Mouse (Mus musculus) stomach, embryonic 14.5 days (tissue): Measurements from ENCODE around the gene Asgr1. TPM values are rescaled to one million over a fixed set of nuclear protein-coding genes. Genes with fewer than 3 reads are reported as not detected.

Experiments
- ATAC-seq: fragments of 200-750 bp; cut with Nextera tagmentation; 2 replicates; pipeline ENCODE4 v1.8.0; 2017; ENCODE audit warnings: low read depth, moderate TSS enrichment; ENCODE audit not compliant: insufficient number of reproducible peaks, insufficient read depth, low FRiP score
- H3K27ac ChIP-seq: fragments of 300-500 bp; sonication (generic); 2 replicates; pipeline ENCODE4 v1.5.1; 2014; ENCODE audit warnings: mild to moderate bottlenecking, low read length, moderate library complexity, mixed read lengths
- H3K27me3 ChIP-seq: fragments of 300-500 bp; sonication (generic); 2 replicates; pipeline ENCODE4 v1.6.1; 2014; ENCODE audit warnings: low read length, control low read depth, mixed read lengths; ENCODE audit not compliant: control insufficient read depth, insufficient read depth
- H3K36me3 ChIP-seq: fragments of 300-500 bp; sonication (generic); 2 replicates; pipeline ENCODE4 v1.6.1; 2014; ENCODE audit warnings: mild to moderate bottlenecking, control low read depth, low read length, moderate library complexity, mixed read lengths; ENCODE audit not compliant: control insufficient read depth, insufficient read depth
- H3K4me1 ChIP-seq: fragments of 300-500 bp; sonication (generic); 2 replicates; pipeline ENCODE4 v1.6.1; 2014; ENCODE audit warnings: low read length, control low read depth, mixed read lengths; ENCODE audit not compliant: control insufficient read depth, insufficient read depth
- H3K4me2 ChIP-seq: fragments of 300-500 bp; sonication (generic); replicated peaks from 2 replicates; pipeline ENCODE4 v1.6.1; 2014; ENCODE audit warnings: low read depth, low read length, control low read depth
- H3K4me3 ChIP-seq: fragments of 300-500 bp; sonication (generic); 2 replicates; pipeline ENCODE4 v1.5.1; 2014; ENCODE audit warnings: low read depth, low read length, control low read depth
- H3K9ac ChIP-seq: fragments of 300-500 bp; sonication (generic); replicated peaks from 2 replicates; pipeline ENCODE4 v1.6.1; 2014; ENCODE audit warnings: low read depth, mild to moderate bottlenecking, control low read depth, low read length, moderate library complexity, mixed read lengths
- H3K9me3 ChIP-seq: fragments of 300-500 bp; sonication (generic); 2 replicates; pipeline ENCODE4 v1.6.1; 2016; ENCODE audit warnings: low read depth, low read length, control low read depth; ENCODE audit not compliant: control insufficient read depth
- WGBS: fragments of 180-500 bp; shearing (Covaris S2); extraction: QIAGEN DNeasy Blood & Tissue Kit; methylation state at CpG from one replicate; pipeline ENCODE4 v1.1.7; 2014; 5-methylcytosine and 5-hydroxymethylcytosine counted together
- polyA plus RNA-seq: library from polyadenylated mRNA; unstranded; fragments of >200 nt; fragmentation: Nextera tagmentation; extraction: Ambion mirVana; gene quantifications from 2 replicates; pipeline ENCODE4 v1.2.1, GENCODE M21; 2014

Gene Asgr1
- polyA plus RNA-seq, 1 experiment from 2014 or later, result not detected

DNA sequence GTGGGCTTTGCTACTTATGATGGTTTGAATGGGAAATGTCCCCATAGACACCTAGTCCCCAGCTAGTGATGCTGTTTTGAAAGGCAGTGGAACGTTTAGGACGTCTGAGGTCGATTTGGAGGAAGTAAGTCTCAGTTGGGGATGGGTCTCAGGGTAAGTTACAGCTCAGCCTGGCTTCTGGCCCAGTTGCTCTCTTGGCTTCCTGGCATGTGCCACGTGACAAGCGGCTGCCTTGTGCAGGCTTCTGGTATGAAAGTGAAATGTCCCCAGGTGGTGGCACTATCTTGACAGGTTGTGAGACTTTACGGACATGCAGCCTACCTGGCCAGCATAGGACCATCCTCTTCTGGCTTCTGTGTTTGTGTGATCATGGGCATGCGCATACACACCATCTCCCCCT lies 26.0 kb downstream of the Asgr1 start:
- H3K9ac ChIP-seq, result no peak overlapping the region
- no peaks in the 10 kb centered on the region for H3K4me1 ChIP-seq
- 75% methylated on average over 7 of the region's 7 CpGs for WGBS
- no peaks in the 10 kb centered on the region for H3K36me3 ChIP-seq
- H3K4me3 ChIP-seq, result no peak overlapping the region
- no peak overlapping the region for H3K27ac ChIP-seq
- no peak overlapping the region for H3K4me2 ChIP-seq
- H3K9me3 ChIP-seq, result no peaks in the 10 kb centered on the region
- H3K27me3 ChIP-seq, result no peaks in the 10 kb centered on the region
- no peak for ATAC-seq

DNA sequence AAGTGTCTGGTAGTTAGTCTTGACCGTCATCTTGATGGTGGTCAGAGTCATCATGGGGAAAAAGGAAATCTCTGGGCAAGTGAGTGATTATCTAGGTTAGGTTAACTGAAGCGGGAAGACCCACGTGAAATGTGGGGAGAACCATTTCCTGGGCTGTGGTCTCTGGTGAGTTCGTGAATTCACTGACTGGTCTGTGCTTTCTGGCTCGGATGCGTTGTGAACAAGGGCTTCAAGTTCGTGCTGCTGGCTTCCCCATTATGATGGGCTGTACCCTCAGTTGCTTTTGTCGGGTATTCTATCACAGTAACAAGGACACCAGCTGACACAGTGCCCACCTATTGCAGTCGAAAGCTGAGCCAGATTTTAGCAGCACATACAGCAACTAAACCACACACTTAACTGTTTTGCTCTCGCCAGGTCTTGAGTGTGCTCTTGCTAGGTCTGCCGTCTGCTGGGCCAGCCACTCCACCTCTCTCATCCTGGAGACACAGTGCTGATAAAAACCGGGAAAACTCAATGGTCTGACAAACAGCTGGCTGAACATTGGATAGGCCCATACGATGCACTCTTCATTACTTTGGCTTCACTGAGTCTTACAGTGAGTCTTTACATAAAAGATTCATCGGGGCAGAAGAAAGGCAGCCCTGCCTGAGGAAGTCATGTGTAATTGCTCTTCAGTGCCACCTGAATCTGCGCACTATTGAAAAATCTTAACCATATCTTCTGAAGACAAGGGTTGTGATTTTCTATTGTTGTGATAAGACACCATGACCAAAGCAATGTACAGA lies 27.1 kb downstream of the Asgr1 start:
- Histone ChIP-seq H3K4me3 (no peak overlapping the region), H3K9ac (no peak overlapping the region), H3K36me3 (no peaks in the 10 kb centered on the region), H3K4me1 (no peaks in the 10 kb centered on the region), H3K4me2 (no peak overlapping the region), H3K27ac (no peak overlapping the region), H3K27me3 (no peaks in the 10 kb centered on the region), H3K9me3 (no peaks in the 10 kb centered on the region)
- 84% methylated on average over 15 of the region's 15 CpGs for WGBS
- ATAC-seq, result no peak

DNA sequence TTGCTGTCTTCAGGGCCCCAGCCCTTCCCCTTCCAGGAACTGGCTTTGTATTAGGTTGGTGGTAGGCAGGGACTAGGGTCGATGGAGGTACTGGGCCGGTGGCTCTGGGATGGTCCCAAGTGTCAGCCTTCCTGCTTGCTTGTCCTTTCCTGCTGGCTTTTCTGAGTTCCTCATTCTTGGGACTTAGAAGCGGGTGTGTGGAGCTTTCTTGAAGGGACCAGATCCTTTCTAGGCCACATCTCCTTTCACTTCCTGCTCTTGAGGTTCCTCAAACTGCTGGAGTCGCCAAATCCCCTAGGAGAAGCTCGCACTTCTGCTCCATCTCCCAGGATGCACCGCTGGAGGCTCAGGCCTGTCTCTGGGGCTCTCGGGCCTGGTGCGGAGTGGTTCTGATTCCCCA lies 30.7 kb downstream of the Asgr1 start:
- WGBS, result 84% methylated on average over 8 of the region's 8 CpGs
- H3K9me3 ChIP-seq, result no peaks in the 10 kb centered on the region
- H3K4me2 ChIP-seq, result no peak overlapping the region
- no peaks in the 10 kb centered on the region for H3K36me3 ChIP-seq
- no peak overlapping the region for H3K9ac ChIP-seq
- H3K4me3 ChIP-seq, result no peak overlapping the region
- H3K27ac ChIP-seq, result no peak overlapping the region
- no peak for ATAC-seq
- no peaks in the 10 kb centered on the region for H3K27me3 ChIP-seq
- no peaks in the 10 kb centered on the region for H3K4me1 ChIP-seq

DNA sequence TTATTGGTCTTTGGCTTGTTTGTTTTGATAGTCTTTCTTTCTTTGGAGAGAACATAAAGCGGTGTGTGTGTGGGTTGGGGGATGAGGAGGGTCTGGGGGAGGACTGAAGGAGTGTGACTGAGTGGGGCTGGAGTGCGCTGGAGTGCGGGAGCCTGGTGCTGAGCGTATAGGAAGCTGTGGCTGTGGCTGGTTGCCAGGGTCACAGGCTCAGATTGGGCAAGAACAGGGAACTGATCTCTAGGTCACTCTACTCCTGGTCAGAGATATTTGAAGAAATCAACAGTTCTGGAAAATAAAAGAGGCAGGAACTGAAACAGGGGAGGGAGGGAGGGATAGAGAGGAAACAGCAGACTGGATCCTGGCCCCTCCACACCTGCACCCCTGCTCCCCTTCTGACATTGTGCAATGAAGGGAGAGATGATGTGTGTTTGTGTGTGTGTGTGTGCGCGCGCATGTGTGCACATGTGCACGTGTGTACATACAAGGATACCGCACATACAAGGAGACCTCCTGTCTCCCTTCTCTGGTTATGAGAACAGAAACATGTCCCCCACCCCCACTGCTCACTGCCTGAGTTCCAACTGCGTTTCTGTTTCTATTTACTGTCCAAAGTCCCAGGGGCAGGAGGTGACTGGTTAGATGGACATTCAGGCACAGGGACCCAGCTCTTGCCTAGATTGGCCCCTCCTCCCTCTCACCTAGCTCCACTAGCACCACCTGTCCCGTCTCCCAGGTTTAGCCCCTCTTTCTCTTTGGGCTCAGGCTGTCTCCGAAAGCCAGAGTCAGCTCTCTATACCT lies 38.3 kb downstream of the Asgr1 start, which contains the start of gene Asgr2:
Gene Asgr2 (plus strand): TSS at position 659 of the 798 bp plus-strand sequence.
- ATAC-seq, result no peak
- no peaks in the 10 kb centered on the region for H3K9me3 ChIP-seq
- 71% methylated on average over 12 of the region's 12 CpGs for WGBS

DNA sequence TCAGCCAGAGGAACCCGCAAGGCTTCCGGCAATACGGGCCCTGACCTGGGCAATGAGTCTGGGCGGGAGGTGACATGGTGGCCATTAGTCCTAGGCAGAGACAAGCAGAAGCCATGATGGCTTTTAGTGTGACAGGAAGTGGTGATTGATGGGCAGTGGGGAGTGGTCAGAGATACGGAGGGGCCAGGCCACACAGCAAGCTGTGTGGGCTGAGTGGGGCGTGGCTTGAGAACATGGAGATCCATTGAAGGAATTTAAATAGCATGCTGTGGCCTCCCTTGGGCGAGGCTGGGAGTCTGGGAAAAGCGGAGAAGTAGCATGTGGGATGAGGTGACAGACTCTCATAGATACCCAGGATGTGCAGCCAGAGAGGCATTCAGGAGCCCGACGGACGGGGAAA lies 43.5 kb downstream of the Asgr1 start:
- Histone ChIP-seq H3K4me3 (no peak overlapping the region), H3K36me3 (no peaks in the 10 kb centered on the region), H3K27ac (no peak overlapping the region), H3K9me3 (no peaks in the 10 kb centered on the region), H3K9ac (no peak overlapping the region), H3K27me3 (no peaks in the 10 kb centered on the region), H3K4me2 (no peak overlapping the region), H3K4me1 (no peaks in the 10 kb centered on the region)
- no peak for ATAC-seq
- 42% methylated on average over 11 of the region's 11 CpGs for WGBS

More for the DNA sequence above, 38.3 kb downstream of the Asgr1 start, which contains the start of gene Asgr2:
- H3K36me3 ChIP-seq, result no peaks in the 10 kb centered on the region
- H3K27me3 ChIP-seq, result no peaks in the 10 kb centered on the region
- no peaks in the 10 kb centered on the region for H3K4me1 ChIP-seq
- H3K4me2 ChIP-seq, result no peak within 1 kb of the TSS
- H3K4me3 ChIP-seq, result no peak within 1 kb of the TSS
- H3K27ac ChIP-seq, result no peak within 1 kb of the TSS
- H3K9ac ChIP-seq, result no peak within 1 kb of the TSS

DNA sequence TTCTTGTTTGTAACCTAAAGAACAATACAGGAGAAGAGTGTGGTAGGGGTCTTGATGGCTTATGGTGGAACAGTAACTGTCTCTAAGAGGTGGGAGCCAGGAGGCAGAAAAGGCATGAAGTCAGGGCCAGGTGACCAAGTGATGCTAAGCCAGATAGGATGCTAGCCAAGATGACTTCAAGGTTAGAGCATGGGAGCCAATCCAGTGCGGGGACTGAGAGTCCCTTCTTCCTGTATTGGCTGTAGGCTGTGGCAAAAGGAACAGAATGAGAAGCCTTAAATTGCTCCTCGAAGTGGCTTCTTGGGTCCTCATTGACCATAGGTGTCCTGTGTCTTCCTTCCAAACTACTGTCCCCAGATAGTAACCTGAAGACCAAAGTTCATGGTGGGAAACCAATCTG lies 45.2 kb downstream of the Asgr1 start:
- Histone ChIP-seq H3K27me3 (no peaks in the 10 kb centered on the region), H3K4me2 (no peak overlapping the region), H3K27ac (no peak overlapping the region), H3K4me1 (no peaks in the 10 kb centered on the region), H3K9me3 (no peaks in the 10 kb centered on the region), H3K4me3 (no peak overlapping the region), H3K36me3 (no peaks in the 10 kb centered on the region), H3K9ac (no peak overlapping the region)
- 87% methylated on average over 2 of the region's 2 CpGs for WGBS
- no peak for ATAC-seq

DNA sequence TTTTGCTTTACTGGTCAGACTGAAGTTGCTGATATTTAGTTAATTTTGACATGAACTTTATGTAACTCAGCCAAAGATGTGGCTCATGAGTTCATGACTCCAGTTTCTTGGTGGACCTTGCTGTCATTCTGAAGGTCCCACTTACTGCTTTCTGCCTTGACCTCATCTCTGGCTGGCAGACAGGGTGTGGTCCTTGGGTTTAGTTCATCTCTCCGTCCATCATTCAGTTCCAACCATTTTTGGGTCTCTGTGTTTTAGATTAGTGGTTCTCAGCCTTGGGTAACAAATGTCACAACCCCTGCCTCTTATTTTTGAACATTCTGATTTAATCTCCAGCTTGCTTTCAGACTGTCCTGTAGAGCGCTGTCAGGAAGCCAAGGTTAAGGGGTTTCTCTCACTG lies 45.9 kb downstream of the Asgr1 start:
- Histone ChIP-seq H3K4me3 (no peak overlapping the region), H3K27me3 (no peaks in the 10 kb centered on the region), H3K4me2 (no peak overlapping the region), H3K4me1 (no peaks in the 10 kb centered on the region), H3K9ac (no peak overlapping the region), H3K27ac (no peak overlapping the region), H3K36me3 (no peaks in the 10 kb centered on the region), H3K9me3 (no peaks in the 10 kb centered on the region)
- no peak for ATAC-seq
- 82% methylated on average over 2 of the region's 2 CpGs for WGBS

DNA sequence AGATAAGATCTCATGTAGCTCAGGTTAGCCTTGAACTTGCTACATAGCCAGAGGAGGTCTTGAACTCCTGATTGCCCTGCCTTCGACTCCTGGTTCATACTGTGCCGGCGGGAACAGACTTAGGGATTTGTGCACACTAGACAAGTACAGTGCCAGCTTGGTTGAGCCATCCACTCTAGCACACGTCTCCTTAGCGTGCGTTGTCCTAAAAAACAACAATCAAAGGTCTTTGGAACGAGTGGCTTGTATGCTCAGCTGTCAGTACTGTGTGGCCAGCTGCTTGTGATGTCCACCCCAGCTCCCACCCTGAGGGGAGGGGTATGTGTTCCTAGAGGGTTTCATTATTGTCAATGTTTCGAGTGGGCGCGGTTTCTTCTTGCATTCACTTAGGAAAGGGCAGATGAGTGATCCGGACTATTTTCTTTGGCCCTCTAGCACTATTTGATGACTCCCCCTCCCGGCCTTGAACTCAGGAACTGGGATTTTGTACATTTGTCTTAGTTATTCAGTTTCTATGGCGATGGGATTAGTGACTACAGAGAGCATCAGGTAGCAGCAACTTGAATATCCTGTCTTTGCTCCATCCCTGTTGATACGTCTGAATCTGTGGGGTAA lies 49.9 kb downstream of the Asgr1 start:
- WGBS, result 70% methylated on average over 14 of the region's 14 CpGs
- Histone ChIP-seq H3K9ac (no peak overlapping the region), H3K4me1 (no peaks in the 10 kb centered on the region), H3K4me2 (no peak overlapping the region), H3K9me3 (no peaks in the 10 kb centered on the region), H3K27me3 (no peaks in the 10 kb centered on the region), H3K36me3 (no peaks in the 10 kb centered on the region), H3K27ac (no peak overlapping the region), H3K4me3 (no peak overlapping the region)
- ATAC-seq, result no peak
